Mouse (Mus musculus) thymus, postnatal 10 days (tissue): ENCODE measurements at regions not wholly inside any gene's neighbourhood (a gene's known extent, or its start where the extent isn't known, plus 50 kb on each side); places are given as distances from the start of the nearest gene placed in this dataset.

Source experiments
- DNase-seq, 2 experiments: peaks; one replicate each; pipeline ENCODE4 v3.0.0; 2021; ENCODE audit warnings: low spot score in 2 of 2

GRCm38 (mm10) chr8:80422190-80422589 lies 71.4 kb upstream of the Gypa start:
- no peak for DNase-seq

DNA sequence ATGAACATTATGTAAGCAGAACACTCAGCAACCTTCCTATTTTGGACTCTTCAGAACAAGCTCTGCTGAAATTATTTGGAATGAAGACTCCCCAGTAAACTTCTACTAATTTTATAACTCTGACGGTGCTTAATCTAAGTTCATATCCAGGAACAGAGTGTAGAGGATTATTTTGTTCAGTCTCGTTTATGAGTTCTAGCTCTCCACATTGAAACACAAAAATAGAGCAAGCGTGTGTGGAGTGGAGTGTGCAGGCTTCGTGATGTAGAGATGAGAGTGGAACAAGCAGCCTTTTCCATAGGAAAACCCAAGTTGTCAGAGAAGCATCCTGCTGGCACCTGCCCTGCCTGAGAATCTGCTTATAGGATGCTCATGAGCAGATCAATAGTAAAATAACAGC lies 77.5 kb upstream of the Gypa start:
- DNase-seq: no peak

GRCm38 (mm10) chr8:80399594-80400207 lies 93.9 kb upstream of the Gypa start:
- DNase-seq: no peak

- no peak for DNase-seq
These were observed 98.6 kb upstream of the Gypa start for GRCm38 (mm10) chr8:80395010-80395409.

GRCm38 (mm10) chr8:80393111-80393510 lies 100.5 kb upstream of the Gypa start:
- peak in 1 of 2 experiments; percentile 7 for DNase-seq

DNA sequence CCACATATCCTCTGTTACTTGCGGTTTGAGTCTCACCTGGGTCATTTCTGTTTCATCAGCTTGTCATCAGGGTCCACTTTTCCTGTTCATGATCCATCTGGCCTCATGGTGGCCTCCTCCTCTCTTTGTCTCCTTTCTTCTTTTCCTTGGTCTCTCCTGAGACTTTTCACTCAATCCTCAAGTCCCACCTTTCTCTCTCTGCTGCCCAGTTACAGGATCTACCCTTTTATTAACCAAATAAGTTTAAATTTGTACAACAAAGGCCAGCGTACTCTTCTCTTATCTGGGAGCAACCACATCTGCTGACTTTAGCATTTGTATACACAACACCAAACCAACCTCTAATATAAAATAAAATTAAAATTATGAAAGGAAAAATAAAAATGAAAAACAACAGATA lies 124.4 kb upstream of the Gypa start:
- DNase-seq: no peak

- DNase-seq: no peak
These were observed 129.5 kb upstream of the Gypa start for GRCm38 (mm10) chr8:80364059-80364458.

DNA sequence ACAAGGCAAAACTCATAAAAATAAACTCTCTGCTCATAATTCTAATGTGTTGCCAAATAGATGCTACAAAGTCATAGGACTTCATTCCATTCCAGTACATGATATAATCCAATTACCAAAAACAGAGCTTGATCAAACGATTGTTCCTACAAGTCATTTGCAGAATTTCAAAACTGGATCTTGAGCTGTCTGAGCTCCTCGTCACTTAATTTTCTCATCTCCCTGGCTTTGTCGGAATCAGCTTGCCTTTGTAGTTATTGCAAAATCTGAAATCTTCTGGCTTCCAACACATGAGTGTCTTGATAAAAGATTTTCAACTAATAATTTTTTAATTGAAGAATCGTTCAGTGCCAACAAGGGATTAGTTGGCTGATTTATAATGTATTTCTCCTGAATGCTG lies 150.3 kb upstream of the Gypa start:
- no peak for DNase-seq

DNA sequence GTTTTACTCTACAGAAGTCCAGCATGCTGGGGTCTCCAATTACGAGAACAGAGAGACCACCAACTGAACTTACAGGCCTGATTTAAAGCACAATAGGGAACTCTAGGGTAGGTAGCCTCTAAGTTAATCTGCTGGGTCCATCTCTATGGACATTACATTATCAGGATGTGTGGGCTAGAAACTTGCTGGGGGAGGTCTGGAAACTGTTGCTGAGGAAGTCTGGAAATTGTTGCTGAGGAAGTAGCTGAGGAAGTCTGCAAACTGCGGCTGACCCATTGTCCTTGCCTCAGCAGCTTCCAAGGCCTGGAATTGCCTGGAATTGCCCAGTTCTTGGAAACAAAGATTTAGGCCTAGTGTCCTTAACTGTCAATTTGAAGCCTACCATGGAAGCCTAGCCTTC lies 155.7 kb upstream of the Gypa start:
- DNase-seq: no peak

GRCm38 (mm10) chr8:80328676-80329075 lies 164.9 kb upstream of the Gypa start:
- no peak for DNase-seq

- no peak for DNase-seq
These were observed 167.7 kb upstream of the Gypa start for GRCm38 (mm10) chr8:80325859-80326258.

DNA sequence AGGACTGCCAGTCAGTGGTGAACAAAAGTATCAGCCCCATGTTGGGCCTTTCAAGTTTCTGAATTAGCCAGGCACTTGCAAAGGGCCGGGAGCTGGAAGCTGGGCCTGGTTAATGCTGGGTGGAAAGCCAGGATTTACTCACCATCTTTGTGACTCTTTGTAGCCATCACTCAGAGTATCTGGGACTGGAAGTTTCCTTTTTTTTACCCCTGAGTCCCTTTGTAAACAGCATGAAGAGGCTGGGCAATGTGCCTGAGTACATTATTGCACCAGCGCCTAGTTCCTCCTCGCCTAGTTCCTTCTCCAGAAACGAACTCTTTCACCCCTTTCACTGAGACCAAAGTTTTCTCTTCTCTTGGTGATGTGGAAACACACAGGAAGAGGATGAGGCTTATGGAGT lies 168.4 kb upstream of the Gypa start:
- no peak for DNase-seq

DNA sequence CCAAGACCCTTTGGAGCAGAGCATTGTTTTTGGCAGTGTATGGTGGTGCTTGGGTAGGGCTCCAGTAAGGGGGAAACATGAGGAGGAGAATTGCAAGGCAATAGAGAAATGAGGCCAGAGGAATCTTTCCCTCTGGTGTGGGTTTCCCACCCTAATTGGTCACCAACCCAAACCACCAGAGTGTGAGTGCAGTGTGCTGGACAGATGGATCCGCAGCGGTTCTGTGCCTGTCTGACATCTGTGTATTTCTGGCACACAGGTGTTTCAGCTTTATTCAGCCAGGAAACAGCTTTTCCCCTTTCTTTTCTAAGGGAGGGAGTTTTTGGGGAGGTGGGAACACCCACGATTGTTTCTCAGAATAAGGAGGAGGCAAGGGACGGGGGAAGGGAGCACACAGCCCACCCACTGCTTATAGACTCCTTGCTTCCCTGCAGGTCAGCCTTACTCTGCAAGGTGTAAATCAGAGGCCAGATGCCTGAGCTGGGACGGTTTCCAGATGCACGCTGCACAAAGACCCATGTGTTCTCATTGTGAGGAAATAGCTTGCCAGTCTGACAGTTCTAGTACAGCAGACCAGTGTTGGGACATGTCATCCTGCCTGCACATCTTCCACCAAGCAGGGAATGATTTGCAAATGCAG lies 175.2 kb upstream of the Gypa start:
- DNase-seq: no peak

DNA sequence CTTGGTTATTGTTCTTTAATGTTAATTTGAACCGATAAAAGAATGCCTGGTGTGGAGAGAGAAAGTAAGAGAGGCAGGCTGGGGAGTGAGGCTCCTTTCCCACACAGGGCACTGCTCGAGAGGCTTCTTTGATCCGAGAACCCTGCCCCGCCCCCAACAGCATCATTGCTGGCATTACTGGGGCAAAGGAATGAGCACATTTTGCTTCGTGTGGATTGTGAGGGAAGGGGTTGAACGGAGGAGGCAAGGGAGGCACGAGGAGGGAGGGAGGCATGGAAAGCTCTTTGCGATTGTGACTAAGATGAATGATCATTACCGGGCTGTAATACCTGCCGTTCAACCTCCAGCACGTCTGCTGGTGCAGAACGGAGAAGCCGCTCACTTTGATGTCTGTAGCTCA lies 178.2 kb upstream of the Gypa start:
- peak in 1 of 2 experiments; percentile 20 for DNase-seq

DNA sequence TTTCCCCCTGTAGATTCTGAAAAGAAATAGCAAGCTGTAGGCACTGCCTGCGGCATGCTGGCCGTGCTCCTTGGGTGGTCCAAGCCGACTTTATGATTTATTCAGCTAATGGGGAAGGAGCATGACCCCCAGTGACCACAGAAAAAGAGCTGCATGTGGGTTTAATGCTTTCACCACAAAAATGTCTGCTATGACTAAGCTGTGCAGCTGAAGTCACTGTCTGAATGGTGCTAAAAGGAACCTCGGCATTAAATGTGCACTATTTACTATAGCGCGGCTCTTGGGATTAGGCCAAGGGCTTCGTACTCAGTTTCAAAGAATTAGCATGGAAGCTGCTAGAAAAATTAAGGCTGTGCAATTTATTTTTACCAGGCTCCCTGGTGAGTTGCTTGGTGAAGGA lies 178.8 kb upstream of the Gypa start:
- no peak for DNase-seq

GRCm38 (mm10) chr8:80313883-80314635 lies 179.5 kb upstream of the Gypa start:
- DNase-seq: no peak

DNA sequence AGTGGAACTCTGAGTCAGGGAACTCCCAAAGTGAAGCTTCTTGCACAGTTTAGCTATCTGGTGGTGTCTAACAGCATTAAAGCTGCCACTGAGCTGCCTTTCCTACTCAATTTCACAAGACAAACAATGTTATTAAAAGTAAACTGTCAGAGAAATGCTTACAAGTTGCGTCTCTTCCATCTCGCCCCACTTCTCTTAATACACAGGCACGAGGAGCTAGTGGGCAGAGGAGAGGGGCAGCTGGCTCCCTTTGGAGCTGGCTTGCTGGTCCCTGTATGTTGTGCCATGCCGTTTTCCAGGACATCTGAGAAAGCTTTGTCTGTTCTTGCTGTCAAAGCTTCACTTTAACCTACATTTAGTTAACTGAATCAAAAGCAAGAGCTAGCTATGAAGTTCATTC lies 185.8 kb upstream of the Gypa start:
- no peak for DNase-seq

DNA sequence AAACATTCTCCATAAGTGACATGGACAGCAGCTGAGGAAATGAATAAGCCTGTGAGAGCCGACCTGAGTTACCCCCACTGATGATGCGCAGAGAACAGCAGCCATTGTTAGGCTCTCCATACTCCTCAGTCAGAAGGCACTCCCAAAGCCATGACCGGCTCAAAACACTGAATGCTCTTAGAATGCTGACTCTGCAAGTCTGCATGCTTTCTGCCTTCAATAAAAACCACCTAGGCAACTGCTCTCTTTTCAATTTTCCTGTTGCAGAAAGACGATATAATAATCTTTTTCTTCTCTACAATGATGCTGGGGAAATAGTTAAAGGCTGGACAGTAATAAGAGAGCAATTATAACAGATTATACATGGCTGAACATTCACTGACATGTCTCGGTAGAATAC lies 195.0 kb upstream of the Gypa start:
- no peak for DNase-seq

DNA sequence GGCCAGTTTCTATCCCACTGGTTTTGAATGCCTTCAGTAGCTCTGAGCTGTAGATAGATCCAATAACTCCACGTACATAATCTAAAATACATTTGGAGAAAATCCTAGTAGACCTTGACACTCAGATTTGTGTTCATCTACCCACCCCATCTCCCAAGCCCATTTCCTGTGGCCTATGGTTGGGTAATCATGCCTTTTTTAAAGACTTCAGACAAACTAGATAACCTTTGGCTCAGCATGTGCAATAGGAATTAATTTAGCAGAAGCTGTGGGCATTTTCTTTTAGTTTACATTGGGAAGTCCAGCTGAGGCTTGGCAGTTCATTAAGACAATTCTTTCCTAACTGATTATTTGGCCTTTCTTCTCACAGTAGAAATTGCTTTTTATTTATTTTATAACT lies 203.3 kb upstream of the Gypa start:
- no peak for DNase-seq

DNA sequence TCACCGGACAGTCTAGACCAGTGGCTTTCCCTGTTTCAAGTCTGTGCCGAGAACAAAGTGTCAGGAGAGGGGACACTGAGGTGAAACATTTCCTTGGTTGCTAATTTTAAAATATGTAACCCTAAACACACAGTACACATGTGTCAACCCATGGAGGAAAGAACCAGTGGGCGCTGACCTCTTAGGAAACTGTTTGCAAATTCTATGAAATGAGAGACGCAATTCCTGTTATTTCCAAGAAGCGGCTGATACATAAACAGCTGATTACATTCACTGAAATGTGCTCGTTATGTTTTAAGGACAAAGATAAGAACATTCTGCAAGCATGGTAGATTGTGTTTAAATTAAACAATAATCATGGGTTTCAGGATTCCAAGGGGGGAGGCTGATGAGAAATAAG lies 204.3 kb upstream of the Gypa start:
- DNase-seq: no peak

GRCm38 (mm10) chr8:80268910-80269460 lies 211.2 kb upstream of the Hhip start:
- no peak for DNase-seq

DNA sequence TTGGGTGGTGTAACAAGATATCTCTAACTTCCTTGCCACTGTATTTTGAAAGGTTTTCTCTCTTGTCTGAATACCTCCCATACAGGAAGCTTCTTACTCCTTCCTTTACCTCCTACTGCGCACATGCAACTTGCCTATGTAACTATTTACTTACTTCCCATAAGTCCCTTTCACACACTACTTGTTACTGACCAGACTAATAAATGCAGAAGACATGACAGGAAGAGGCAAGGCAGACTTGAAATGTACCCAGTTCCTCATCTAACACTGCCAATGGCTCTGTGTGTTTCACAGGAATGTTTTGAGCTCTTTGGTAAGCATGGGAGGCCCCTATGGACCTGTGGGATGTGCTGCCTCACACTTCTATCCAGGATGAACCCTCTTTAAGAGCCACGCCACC lies 207.1 kb upstream of the Hhip start:
- DNase-seq: no peak

- DNase-seq: no peak
These were observed 205.7 kb upstream of the Hhip start for GRCm38 (mm10) chr8:80263468-80263945.
